Mouse (Mus musculus) naive thymus-derived CD4-positive, alpha-beta T cell, adult 2 months (primary cell): ENCODE data around the gene Rtf2.
A peak's percentile ranks its signal among the peaks of the same experiment; 100 is the strongest.

Source experiments
- DNase-seq: peaks from one replicate; pipeline ENCODE4 v3.0.0-alpha.2; 2011; ENCODE audit warnings: low read depth

Gene Rtf2

DNA sequence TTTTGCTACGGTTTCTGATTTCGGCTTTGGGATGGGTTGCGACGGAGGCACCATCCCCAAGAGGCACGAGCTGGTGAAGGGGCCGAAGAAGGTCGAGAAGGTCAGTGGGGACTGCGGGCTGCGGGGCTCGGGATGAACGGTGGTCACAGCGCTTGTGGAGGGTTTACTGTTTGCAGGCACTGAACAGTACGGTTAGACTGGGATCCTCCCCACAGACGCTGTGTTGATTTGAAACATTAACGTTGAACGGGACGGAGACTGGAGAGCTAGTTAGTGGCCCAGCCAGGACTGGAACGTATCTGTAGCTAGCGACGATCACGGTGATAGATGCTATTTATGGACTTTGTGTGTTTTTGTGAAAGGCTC, 267 bp downstream of the Rtf2 start:
- DNase-seq = no peak

DNA sequence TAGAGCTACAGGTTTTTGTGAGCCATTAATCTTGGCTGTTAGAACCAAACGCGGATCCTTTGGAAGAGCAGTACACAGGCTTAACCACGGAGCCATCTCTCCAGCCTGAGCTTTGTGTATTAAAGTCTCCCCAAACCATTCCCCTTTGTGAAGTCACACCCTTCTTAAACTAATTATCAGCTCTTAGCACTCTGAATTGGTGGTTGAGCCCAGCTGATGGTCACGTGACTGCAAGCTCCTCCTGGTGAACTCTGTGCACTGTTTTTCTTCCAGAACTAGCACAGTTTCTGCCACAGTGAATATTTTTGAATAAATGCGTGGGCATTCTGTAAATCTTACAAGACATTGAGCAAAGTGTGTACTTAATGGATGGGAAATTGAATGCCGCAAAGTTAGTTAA, 820 bp downstream of the Rtf2 start:
- peak; percentile 26 for DNase-seq

- no peak for DNase-seq
These were observed 5.3 kb downstream of the Rtf2 start for GRCm38 (mm10) chr2:172445617-172446016.

- peak; percentile 59 for DNase-seq
These were observed 7.0 kb downstream of the Rtf2 start for GRCm38 (mm10) chr2:172447317-172447716.

GRCm38 (mm10) chr2:172448329-172448728, 8.0 kb downstream of the Rtf2 start:
- no peak for DNase-seq

DNA sequence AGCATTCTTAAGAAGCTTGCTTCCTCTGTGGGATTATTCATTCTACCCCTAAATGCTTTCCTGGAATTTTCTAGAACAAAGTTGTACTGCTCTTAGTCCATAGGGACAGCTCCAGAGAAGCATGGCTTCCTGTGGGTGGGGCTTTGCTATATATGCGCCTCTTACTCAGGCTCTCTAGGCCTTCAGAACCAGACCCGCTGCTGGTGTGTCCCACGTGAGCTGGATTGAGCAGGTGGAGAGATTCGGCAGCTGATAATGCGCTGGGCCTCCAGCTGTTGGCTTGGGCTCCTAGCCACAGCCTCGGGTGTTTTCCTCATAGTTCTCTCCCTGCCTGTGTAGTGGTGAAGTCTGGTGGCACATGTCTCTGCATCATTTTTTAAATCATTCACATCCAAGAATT, 10.3 kb downstream of the Rtf2 start:
- DNase-seq = no peak

GRCm38 (mm10) chr2:172452031-172452430, 11.7 kb downstream of the Rtf2 start:
- DNase-seq = no peak

DNA sequence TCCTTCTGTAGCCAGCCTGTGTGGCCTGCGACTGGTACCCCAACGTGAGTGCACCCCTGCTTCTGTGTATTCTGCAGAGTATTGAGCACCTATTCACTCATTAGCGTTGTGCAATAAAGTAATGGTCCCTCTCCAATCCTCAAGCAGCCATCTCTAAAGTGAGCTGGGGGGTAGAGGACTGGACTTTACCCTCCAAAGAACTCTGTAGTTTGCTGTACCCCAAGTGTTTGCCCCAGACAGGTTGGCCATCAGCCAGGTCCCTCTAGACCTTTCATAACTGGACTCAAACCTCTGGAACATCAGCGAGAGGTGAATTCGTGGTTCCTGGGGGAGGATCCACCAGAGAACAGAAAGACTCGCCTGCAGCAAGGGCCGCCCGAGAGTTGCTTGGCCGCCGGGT, 12.1 kb downstream of the Rtf2 start:
- no peak for DNase-seq

DNA sequence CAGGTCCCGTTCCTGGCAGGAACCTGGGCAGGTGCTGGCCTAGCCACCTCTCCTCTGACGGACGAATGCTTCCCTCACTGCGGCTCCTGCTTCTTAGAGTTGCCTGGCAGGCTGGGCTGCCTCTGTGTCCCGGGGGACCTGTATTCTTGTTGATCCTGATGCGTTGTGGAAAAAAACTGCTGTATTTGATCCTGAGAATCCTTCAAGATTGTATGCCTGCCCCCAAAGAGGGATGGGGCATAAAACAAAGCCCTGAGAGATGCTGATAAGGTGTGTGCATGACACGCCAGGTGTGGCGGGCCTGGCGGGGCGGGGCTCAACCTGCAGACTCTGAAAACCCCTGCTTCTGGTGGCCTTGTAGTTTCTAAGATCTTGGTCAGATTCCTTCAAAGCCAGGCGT, 18.1 kb downstream of the Rtf2 start, which contains the start of gene Gcnt7:
Gene Gcnt7 (minus strand): TSS at position 101 of the 400 bp plus-strand sequence.
- DNase-seq = no peak

- DNase-seq = no peak
These were observed 20.3 kb downstream of the Rtf2 start for GRCm38 (mm10) chr2:172460647-172461046.

DNA sequence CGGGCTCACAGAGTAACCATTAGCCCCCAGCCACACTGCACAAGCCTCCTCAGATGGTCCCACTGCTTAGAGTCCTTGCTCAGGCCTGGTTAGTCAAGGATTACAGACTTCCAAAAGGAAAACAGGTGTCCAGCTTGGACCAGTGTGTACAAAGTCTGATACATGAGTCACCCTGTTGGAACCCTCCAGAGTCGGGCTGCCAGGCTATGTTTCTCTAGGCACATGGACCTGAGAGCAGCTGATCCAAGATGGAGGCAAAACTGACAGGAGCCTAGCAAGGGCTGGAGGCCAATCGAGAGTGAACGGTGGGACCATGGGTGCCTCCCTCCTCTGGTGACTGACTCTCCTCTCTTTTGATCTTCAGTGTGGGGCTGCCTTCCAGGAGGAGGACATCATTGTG, 22.5 kb downstream of the Rtf2 start:
- DNase-seq = no peak

GRCm38 (mm10) chr2:172466427-172467132, 26.2 kb downstream of the Rtf2 start:
- no peak for DNase-seq

GRCm38 (mm10) chr2:172467206-172467605, 26.9 kb downstream of the Rtf2 start:
- no peak for DNase-seq

GRCm38 (mm10) chr2:172468346-172468819, 28.0 kb downstream of the Rtf2 start:
- DNase-seq = no peak

GRCm38 (mm10) chr2:172472318-172472717, 32.0 kb downstream of the Rtf2 start, which contains the start of gene Fam209:
TSS of gene Fam209 (plus strand) at chr2:172472520.
- no peak for DNase-seq

GRCm38 (mm10) chr2:172473591-172473990, 33.2 kb downstream of the Rtf2 start:
- no peak for DNase-seq

DNA sequence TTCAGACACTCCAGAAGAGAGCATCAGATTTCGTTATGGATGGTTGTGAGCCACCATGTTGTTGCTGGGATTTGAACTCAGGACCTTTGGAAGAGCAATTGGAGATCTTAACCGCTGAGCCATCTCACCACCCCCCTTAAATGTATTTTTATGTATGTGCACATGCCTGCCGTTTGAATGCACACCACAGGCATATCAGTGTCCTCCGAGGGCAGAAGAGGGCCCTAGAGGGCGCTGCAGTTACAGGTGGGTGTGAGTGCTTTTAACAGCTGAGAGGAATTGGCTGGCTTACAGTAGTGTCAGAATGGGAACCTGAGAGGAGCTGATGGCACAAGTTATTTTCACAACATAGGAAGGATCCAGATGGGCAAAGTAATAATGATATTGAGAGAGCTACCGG, 34.6 kb downstream of the Rtf2 start:
- peak; percentile 58 for DNase-seq

DNA sequence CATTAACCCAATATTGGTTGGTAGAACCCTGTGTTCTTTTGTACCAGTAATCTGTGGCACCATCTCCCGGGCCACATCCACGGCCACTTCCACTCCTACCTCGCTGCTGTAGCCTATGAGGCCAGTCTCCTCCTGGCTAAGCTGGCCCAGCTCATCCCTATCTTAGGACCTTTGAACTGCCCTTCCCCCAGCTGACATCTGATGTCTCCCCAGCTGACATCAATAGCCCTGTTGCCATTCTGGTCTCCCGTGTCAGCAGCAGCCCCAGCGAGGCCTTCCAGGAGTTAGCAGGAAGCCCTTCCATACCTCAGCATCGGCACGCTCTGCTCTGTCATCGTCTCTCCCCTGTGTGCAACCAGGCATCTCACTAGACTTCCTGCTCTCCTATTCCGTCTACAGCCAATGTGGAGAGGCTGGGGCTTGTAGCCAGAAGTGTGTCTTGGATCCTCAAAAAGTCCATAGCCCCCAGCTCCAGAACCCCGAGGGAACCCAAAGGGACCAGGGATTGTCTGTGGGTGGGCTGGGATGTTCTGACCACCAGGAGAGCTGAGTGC, 36.4 kb downstream of the Rtf2 start:
- peak; percentile 16 for DNase-seq

DNA sequence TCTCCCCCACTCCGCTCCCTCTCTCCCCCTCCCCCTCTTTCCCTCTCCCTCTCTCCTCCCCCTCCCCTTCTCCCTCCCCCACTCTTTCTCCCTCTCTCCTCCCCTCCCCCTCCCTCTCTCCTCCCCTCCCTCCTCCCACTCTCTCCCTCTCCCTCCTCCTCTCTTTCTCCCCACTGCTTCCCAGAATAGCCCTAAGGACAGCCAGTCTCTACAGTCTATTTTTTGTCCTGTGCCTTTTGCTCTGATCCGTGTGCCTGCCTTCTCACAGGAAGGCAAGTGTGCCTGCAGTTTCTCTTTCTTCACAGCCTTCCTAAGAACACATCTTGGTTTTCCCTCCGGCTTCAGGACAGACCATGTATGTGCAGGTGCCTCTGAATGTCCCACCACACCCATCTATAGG, 37.0 kb downstream of the Rtf2 start:
- no peak for DNase-seq

DNA sequence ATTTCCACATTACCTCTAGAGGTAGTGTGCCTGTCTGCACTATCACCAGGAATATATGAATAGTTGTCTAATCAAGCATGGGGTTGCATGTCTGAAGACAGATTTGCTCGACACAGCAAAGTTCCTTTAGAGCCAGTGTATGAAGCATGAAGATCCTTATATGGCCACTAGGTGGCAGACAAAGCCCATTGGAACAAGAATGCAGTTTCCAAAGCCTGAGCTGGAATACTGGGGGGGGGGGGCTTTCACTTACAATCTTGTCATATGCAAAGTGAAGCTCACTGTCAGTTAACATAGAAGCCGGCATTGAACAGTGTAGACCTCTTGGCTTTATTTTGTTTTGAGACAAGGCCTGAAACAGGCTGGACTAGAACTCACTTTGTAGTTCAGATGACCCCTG, 37.5 kb downstream of the Rtf2 start:
- peak; percentile 66 for DNase-seq

DNA sequence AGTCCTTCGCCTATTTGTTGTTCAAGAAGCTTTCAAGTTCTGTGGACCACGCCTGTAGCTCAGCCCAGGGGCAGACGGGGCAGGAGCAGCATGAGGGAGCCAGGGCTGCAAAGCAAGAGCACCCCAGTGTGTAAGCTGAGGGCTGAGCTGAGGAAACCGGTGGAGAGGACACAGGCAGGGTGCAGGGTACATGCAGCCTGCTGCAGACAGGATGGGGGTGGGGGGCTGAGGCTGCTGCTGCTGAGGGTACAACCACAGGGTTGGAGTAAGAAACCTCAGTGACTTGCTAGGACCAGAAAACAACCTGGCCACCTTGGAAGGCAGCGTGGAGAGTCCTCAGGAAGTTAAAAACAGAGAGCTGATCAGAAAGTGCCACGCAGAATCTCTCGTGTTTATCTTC, 39.9 kb downstream of the Rtf2 start:
- DNase-seq = no peak

GRCm38 (mm10) chr2:172481654-172482385, 41.5 kb downstream of the Rtf2 start:
- DNase-seq = no peak

- no peak for DNase-seq
These were observed 43.5 kb downstream of the Rtf2 start for GRCm38 (mm10) chr2:172483766-172484413.
